Mouse (Mus musculus) midbrain, embryonic 10.5 days (tissue): ENCODE data around the gene Adamts17. TPM values are rescaled to one million over a fixed set of nuclear protein-coding genes. Genes with fewer than 3 reads are reported as not detected.

ENCODE experiments used
- DNase-seq: peaks from one replicate; pipeline ENCODE4 v3.0.0-alpha.2; 2017; ENCODE audit warnings: low spot score
- H3K27ac ChIP-seq: fragments of 300-500 bp; sonication (generic); replicated peaks from 2 replicates; pipeline ENCODE4 v1.5.1; 2016; ENCODE audit warnings: mild to moderate bottlenecking
- H3K27me3 ChIP-seq: fragments of 300-500 bp; sonication (generic); 2 replicates; pipeline ENCODE4 v1.6.1; 2016; ENCODE audit warnings: low read depth, mild to moderate bottlenecking; ENCODE audit not compliant: poor library complexity, severe bottlenecking
- H3K36me3 ChIP-seq: fragments of 300-500 bp; sonication (generic); 2 replicates; pipeline ENCODE4 v1.6.1; 2016; ENCODE audit warnings: mild to moderate bottlenecking, moderate library complexity
- H3K4me1 ChIP-seq: fragments of 300-500 bp; sonication (generic); 2 replicates; pipeline ENCODE4 v1.6.1; 2016
- H3K4me3 ChIP-seq: fragments of 300-500 bp; sonication (generic); 2 replicates; pipeline ENCODE4 v1.5.1; 2016; ENCODE audit warnings: mild to moderate bottlenecking, moderate library complexity
- H3K9me3 ChIP-seq: fragments of 300-500 bp; sonication (generic); replicated peaks from 2 replicates; pipeline ENCODE4 v1.6.1; 2016; ENCODE audit warnings: mild to moderate bottlenecking
- WGBS: fragments of 180-500 bp; shearing (Covaris S2); methylation state at CpG from one replicate; pipeline ENCODE4 v1.1.7; 2016; 5-methylcytosine and 5-hydroxymethylcytosine counted together
- polyA plus RNA-seq: library from polyadenylated mRNA; unstranded; fragments of >200 nt; fragmentation: Nextera tagmentation; extraction: Ambion mirVana; gene quantifications from 2 replicates; pipeline ENCODE4 v1.2.1, GENCODE M21; 2016

The Adamts17 gene
- polyA plus RNA-seq, 1 experiment from 2014 or later, result 0.75 TPM

DNA sequence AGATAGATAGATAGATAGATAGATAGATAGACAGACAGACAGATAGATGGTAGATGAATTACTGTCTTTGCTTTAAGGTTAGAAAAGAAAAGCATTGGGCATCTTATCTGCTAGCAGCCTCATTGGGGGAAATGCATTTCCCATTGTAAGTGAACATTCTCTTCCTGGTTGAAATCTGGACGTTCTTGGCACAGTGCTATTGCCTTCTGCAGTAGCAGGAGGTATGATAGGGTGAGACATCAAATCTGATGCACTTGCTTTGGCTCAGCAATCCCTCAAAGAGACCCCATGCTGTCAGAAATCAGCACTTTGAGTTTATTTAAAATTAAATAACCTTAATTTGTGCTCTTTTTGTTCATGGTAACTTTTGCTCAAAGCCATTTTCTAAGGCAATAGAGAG is 164.1 kb downstream of the Adamts17 start:
- no peak overlapping the region for H3K27ac ChIP-seq
- H3K36me3 ChIP-seq, result no peaks in the 10 kb centered on the region
- H3K9me3 ChIP-seq, result peaks cover 7% of the 10 kb centered on the region; the same call in 1 of the 2 replicates
- H3K4me3 ChIP-seq, result no peak overlapping the region
- DNase-seq, result no peak
- whole genome bisulfite sequencing, result 69% methylated on average over 1 of the region's 1 CpGs
- no peaks in the 10 kb centered on the region for H3K27me3 ChIP-seq
- no peaks in the 10 kb centered on the region for H3K4me1 ChIP-seq

- Histone ChIP-seq H3K4me1 (no peaks in the 10 kb centered on the region), H3K27me3 (no peaks in the 10 kb centered on the region), H3K9me3 (peaks cover 9% of the 10 kb centered on the region; the same call in 1 of the 2 replicates), H3K4me3 (no peak overlapping the region), H3K36me3 (no peaks in the 10 kb centered on the region), H3K27ac (no peak overlapping the region)
- WGBS, result 94% methylated on average over 5 of the region's 5 CpGs
- DNase-seq, result no peak
These were observed 164.7 kb downstream of the Adamts17 start for GRCm38 (mm10) chr7:67004220-67004619.

GRCm38 (mm10) chr7:67009841-67010240 is 170.3 kb downstream of the Adamts17 start:
- WGBS, result 89% methylated on average over 5 of the region's 5 CpGs
- H3K27ac ChIP-seq, result no peak overlapping the region
- no peak for DNase-seq
- H3K36me3 ChIP-seq, result no peaks in the 10 kb centered on the region
- no peaks in the 10 kb centered on the region for H3K4me1 ChIP-seq
- no peak overlapping the region for H3K4me3 ChIP-seq
- H3K9me3 ChIP-seq, result peaks cover 9% of the 10 kb centered on the region; the same call in 1 of the 2 replicates
- H3K27me3 ChIP-seq, result no peaks in the 10 kb centered on the region

GRCm38 (mm10) chr7:67012011-67012751 is 172.6 kb downstream of the Adamts17 start:
- 86% methylated on average over 12 of the region's 12 CpGs for WGBS
- no peak overlapping the region for H3K4me3 ChIP-seq
- H3K9me3 ChIP-seq, result peaks cover 9% of the 10 kb centered on the region; the same call in 1 of the 2 replicates
- H3K4me1 ChIP-seq, result no peaks in the 10 kb centered on the region
- H3K36me3 ChIP-seq, result no peaks in the 10 kb centered on the region
- no peak for DNase-seq
- H3K27me3 ChIP-seq, result no peaks in the 10 kb centered on the region
- no peak overlapping the region for H3K27ac ChIP-seq

DNA sequence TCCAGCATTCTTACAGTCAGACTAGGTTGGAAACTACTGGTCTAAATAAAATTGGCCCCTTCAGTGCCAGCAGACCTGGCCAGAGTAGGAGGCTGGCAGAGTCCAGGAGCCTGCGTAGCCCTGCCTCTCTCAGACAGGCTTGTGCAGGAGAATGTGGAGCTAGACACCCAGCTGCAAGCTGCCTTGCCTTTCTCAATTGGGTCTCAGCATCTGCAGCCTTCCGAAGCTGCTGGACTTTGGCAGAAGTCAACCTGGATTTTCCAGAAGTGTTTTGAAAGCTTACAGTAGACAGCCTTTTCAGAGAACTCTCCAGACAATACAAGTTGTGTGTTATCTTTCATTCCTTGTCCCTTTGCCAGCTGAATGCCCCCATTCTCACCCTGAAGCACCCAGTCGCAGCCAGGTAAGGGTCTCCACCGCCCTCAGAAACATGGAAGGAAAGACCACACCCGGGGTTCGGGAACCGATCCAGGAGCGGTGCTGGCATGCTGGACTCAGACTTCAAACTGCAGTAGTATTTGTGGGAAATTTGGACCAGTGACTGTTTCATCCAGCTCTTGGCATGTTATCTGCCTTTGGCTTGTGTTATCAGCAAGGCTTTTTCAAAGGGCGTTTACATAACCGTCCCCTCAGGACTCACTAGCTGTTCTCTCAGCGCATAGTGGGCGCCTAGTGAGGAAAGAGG is 173.8 kb downstream of the Adamts17 start:
- no peak overlapping the region for H3K4me3 ChIP-seq
- H3K36me3 ChIP-seq, result no peaks in the 10 kb centered on the region
- DNase-seq, result no peak
- H3K27ac ChIP-seq, result no peak overlapping the region
- 93% methylated on average over 12 of the region's 12 CpGs for WGBS
- H3K27me3 ChIP-seq, result no peaks in the 10 kb centered on the region
- no peaks in the 10 kb centered on the region for H3K4me1 ChIP-seq
- H3K9me3 ChIP-seq, result peaks cover 6% of the 10 kb centered on the region; the same call in 1 of the 2 replicates

DNA sequence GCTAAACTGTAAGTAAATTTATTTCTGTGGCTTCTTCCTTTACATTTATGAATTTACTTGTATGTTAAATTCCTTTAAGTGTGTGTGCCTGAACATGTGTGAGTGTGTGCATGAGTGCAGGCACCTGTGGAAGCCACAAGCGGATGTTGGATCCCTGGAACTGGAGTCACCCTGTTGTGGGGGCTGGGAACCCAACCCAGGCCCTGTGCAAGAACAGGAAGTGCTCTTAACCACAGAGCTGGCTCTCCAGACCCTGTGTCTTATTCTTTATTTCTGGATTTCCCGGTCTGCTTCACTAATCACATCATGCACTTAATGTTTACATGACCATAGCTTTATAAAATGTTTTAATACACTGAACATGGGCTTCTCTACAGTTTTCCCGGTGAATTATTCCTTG is 180.4 kb downstream of the Adamts17 start:
- H3K27ac ChIP-seq, result no peak overlapping the region
- 83% methylated on average over 3 of the region's 3 CpGs for WGBS
- no peak for DNase-seq
- H3K36me3 ChIP-seq, result no peaks in the 10 kb centered on the region
- H3K4me3 ChIP-seq, result no peak overlapping the region
- no peaks in the 10 kb centered on the region for H3K4me1 ChIP-seq
- H3K27me3 ChIP-seq, result no peaks in the 10 kb centered on the region
- H3K9me3 ChIP-seq, result no peaks in the 10 kb centered on the region

GRCm38 (mm10) chr7:67026114-67027070 is 186.9 kb downstream of the Adamts17 start:
- WGBS, result 83% methylated on average over 20 of the region's 20 CpGs
- Histone ChIP-seq H3K27me3 (no peaks in the 10 kb centered on the region), H3K27ac (no peak overlapping the region), H3K36me3 (no peaks in the 10 kb centered on the region), H3K9me3 (no peaks in the 10 kb centered on the region), H3K4me3 (no peak overlapping the region), H3K4me1 (no peaks in the 10 kb centered on the region)
- no peak for DNase-seq

- Histone ChIP-seq H3K27me3 (no peaks in the 10 kb centered on the region), H3K4me1 (0 out of 2 replicates have a peak, but pooled peaks cover 6% of the 10 kb centered on the region), H3K36me3 (no peaks in the 10 kb centered on the region), H3K27ac (no peak overlapping the region), H3K9me3 (no peaks in the 10 kb centered on the region), H3K4me3 (no peak overlapping the region)
- 92% methylated on average over 8 of the region's 8 CpGs for WGBS
- DNase-seq, result no peak
These were observed 187.7 kb downstream of the Adamts17 start for GRCm38 (mm10) chr7:67027216-67027615.

DNA sequence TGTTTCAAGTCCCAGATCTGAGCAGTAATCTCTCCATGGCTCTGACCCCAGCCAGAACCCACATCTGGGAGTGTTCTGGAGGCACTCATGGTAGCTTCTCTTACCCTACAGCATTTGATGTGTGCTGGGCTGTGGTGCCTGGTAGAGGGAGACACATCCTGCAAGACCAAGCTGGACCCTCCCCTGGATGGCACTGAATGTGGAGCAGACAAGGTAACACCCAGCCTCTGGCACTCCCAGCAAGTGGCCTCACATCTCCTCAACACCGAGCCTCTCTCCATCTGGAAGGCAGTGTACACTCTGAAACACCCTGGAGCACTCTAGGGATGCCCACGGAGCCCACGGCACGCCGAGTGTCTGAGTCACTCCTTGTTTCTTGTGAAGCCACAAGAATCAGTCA is 188.2 kb downstream of the Adamts17 start:
- Histone ChIP-seq H3K36me3 (no peaks in the 10 kb centered on the region), H3K27me3 (no peaks in the 10 kb centered on the region), H3K4me3 (no peak overlapping the region), H3K27ac (no peak overlapping the region), H3K4me1 (0 out of 2 replicates have a peak, but pooled peaks cover 6% of the 10 kb centered on the region), H3K9me3 (no peaks in the 10 kb centered on the region)
- 95% methylated on average over 5 of the region's 5 CpGs for WGBS
- no peak for DNase-seq

DNA sequence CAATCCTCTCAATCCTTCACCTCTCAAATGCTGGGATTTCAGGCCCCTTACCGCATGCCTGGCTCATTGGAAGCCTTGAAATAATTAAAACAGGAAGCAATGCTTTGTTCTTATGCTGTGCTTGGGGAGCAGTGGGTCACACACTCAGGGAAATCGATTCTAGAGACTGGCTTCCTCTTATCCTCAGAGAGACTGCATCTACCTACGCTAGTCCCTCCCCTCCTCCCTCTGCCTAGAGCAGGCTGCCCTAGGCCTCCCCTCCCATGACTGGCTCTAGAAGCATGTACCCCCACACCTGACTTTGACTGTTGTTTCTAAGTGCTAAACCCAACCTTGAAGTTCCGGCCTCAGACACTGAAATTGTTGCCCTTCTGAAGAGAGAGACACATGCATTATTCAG is 189.4 kb downstream of the Adamts17 start:
- H3K4me3 ChIP-seq, result no peak overlapping the region
- 85% methylated on average over 4 of the region's 4 CpGs for WGBS
- H3K9me3 ChIP-seq, result no peaks in the 10 kb centered on the region
- 0 out of 2 replicates have a peak, but pooled peaks cover 6% of the 10 kb centered on the region for H3K4me1 ChIP-seq
- H3K27me3 ChIP-seq, result no peaks in the 10 kb centered on the region
- no peak for DNase-seq
- H3K36me3 ChIP-seq, result no peaks in the 10 kb centered on the region
- H3K27ac ChIP-seq, result no peak overlapping the region

DNA sequence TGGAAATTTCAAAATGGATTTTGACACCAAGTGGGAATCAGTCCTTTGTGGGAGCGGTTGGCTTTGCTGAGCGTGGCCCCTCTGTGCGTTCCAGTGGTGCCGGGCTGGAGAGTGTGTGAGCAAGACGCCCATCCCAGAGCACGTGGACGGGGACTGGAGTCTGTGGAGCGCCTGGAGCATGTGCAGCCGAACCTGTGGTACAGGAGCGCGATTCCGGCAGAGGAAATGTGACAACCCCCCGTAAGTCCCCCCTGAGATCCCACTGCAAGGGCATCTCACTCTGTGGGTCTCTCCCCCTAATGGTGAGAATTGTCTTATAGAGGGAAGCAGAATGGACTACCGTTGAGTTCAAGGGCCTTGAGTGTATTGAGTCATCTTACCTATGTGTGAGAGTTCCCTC is 189.9 kb downstream of the Adamts17 start:
- Histone ChIP-seq H3K27ac (no peak overlapping the region), H3K4me3 (no peak overlapping the region), H3K4me1 (0 out of 2 replicates have a peak, but pooled peaks cover 6% of the 10 kb centered on the region), H3K9me3 (no peaks in the 10 kb centered on the region), H3K36me3 (no peaks in the 10 kb centered on the region), H3K27me3 (no peaks in the 10 kb centered on the region)
- 93% methylated on average over 14 of the region's 14 CpGs for WGBS
- DNase-seq, result no peak

- H3K4me1 ChIP-seq, result 0 out of 2 replicates have a peak, but pooled peaks cover 6% of the 10 kb centered on the region
- DNase-seq, result no peak
- no peak overlapping the region for H3K4me3 ChIP-seq
- no peaks in the 10 kb centered on the region for H3K9me3 ChIP-seq
- no peak overlapping the region for H3K27ac ChIP-seq
- H3K27me3 ChIP-seq, result no peaks in the 10 kb centered on the region
- no peaks in the 10 kb centered on the region for H3K36me3 ChIP-seq
- 96% methylated on average over 2 of the region's 2 CpGs for WGBS
These were observed 191.7 kb downstream of the Adamts17 start for GRCm38 (mm10) chr7:67031284-67031683.
